15 mouse cellular contexts compared by ENCODE assay signal in genomic region chr9:52100426-52100825, GRCm38 (mm10).
"Had no signal": no experiment of that assay in that cellular context is flagged by ENCODE, and none has a peak within 500 bp of the region (broad histone marks: within the 10 kb centered on the region; RNA-seq: fewer than 3 reads in every experiment).

No protein-coding gene starts in this region.

- H3K9ac ChIP-seq: liver, embryonic 13.5 days; stomach, embryonic 15.5 days had no signal

- H3K4me2 ChIP-seq: liver, embryonic 13.5 days; midbrain, embryonic 11.5 days; stomach, embryonic 15.5 days had no signal

- H3K27me3 ChIP-seq: liver, embryonic 13.5 days had no signal

- H3K36me3 ChIP-seq: liver, embryonic 13.5 days; stomach, embryonic 15.5 days had no signal

- H3K9me3 ChIP-seq: liver, embryonic 13.5 days; stomach, embryonic 15.5 days had no signal

- H3K27ac ChIP-seq: kidney, postnatal 0 days; layer of hippocampus, adult 2 months; left cerebral cortex, adult 2 months; liver, embryonic 13.5 days; stomach, embryonic 15.5 days had no signal

- DNase-seq: kidney, postnatal 25 days; layer of hippocampus, postnatal 36 days; liver, embryonic 13.5 days; lung, adult 2 months; lung, postnatal 14 days; lung, postnatal 4 days; midbrain, embryonic 14.5 days; right cerebral cortex, postnatal 14 days; right cerebral cortex, postnatal 4 days; thymus, postnatal 25 days had no signal

- H3K4me3 ChIP-seq: layer of hippocampus, adult 2 months; left cerebral cortex, adult 2 months; liver, embryonic 13.5 days; stomach, embryonic 15.5 days had no signal
